Mouse (Mus musculus): ENCODE data around the gene Rnase11. TPM values are rescaled to one million over a fixed set of nuclear protein-coding genes. Genes with fewer than 3 reads are reported as not detected.

Gene Rnase11
- polyA plus RNA-seq, 1 experiment from 2014 or later, result not detected

- Histone ChIP-seq H3K36me3 (ENCODE audit: insufficient read depth) (no peaks in the 10 kb centered on the region), H3K4me1 (ENCODE audit: insufficient read depth) (0 out of 2 replicates have a peak, but pooled peaks cover 3% of the 10 kb centered on the region), H3K4me3 (ENCODE audit: low read depth, low read length) (no peak overlapping the region), H3K27me3 (ENCODE audit: insufficient read depth, low read length) (no peaks in the 10 kb centered on the region), H3K9me3 (ENCODE audit: low read depth, low read length) (no peaks in the 10 kb centered on the region), H3K4me2 (no peak overlapping the region), H3K27ac (ENCODE audit: low read depth) (no peak overlapping the region; the same call in 1 of the 2 replicates), H3K9ac (no peak overlapping the region)
- DNase-seq, result no peak
- ATAC-seq (ENCODE audit: insufficient read depth), result no peak
- WGBS, result 80% methylated on average over 6 of the region's 6 CpGs
- TF ChIP-seq CTCF (IDR thresholded peaks at IDR 0.05; ENCODE audit: low read depth), result no peak
Observed at GRCm38 (mm10) chr14:51009572-51009971, 40.4 kb downstream of the Rnase11 start.

- no peak for TF ChIP-seq CTCF (IDR thresholded peaks at IDR 0.05; ENCODE audit: low read depth)
- Histone ChIP-seq H3K9ac (no peak overlapping the region), H3K4me3 (ENCODE audit: low read depth, low read length) (no peak overlapping the region), H3K27ac (ENCODE audit: low read depth) (peak overlapping the region; percentile 92), H3K4me2 (no peak overlapping the region; the same call in 1 of the 2 replicates), H3K4me1 (ENCODE audit: insufficient read depth) (0 out of 2 replicates have a peak, but pooled peaks cover 3% of the 10 kb centered on the region), H3K9me3 (ENCODE audit: low read depth, low read length) (no peaks in the 10 kb centered on the region), H3K27me3 (ENCODE audit: insufficient read depth, low read length) (no peaks in the 10 kb centered on the region), H3K36me3 (ENCODE audit: insufficient read depth) (no peaks in the 10 kb centered on the region)
- whole genome bisulfite sequencing, result 63% methylated on average over 4 of the region's 4 CpGs
- ATAC-seq (ENCODE audit: insufficient read depth) (no peak), DNase-seq (no peak)
Observed at GRCm38 (mm10) chr14:51008781-51009180, 41.2 kb downstream of the Rnase11 start.

- DNase-seq (peak; percentile 83), ATAC-seq (ENCODE audit: insufficient read depth) (peak; percentile 94)
- H3K9me3 ChIP-seq (ENCODE audit: low read depth, low read length), result no peaks in the 10 kb centered on the region
- WGBS, result 44% methylated on average over 13 of the region's 13 CpGs
- peak overlapping the region; percentile 92 for H3K27ac ChIP-seq (ENCODE audit: low read depth)
- peak overlapping the region; percentile 13; the same call in 1 of the 2 replicates for H3K4me2 ChIP-seq
- no peaks in the 10 kb centered on the region for H3K36me3 ChIP-seq (ENCODE audit: insufficient read depth)
- H3K9ac ChIP-seq, result no peak overlapping the region
- H3K4me3 ChIP-seq (ENCODE audit: low read depth, low read length), result no peak overlapping the region
- H3K4me1 ChIP-seq (ENCODE audit: insufficient read depth), result 0 out of 2 replicates have a peak, but pooled peaks cover 3% of the 10 kb centered on the region
- no peak for TF ChIP-seq CTCF (IDR thresholded peaks at IDR 0.05; ENCODE audit: low read depth)
- no peaks in the 10 kb centered on the region for H3K27me3 ChIP-seq (ENCODE audit: insufficient read depth, low read length)
Observed at GRCm38 (mm10) chr14:51007914-51008713, 41.8 kb downstream of the Rnase11 start.

- peak within 1 kb of the TSS; percentile 92 for H3K27ac ChIP-seq (ENCODE audit: low read depth)
- no peak within 1 kb of the TSS for H3K4me3 ChIP-seq (ENCODE audit: low read depth, low read length)
- no peak within 1 kb of the TSS for H3K9ac ChIP-seq
- H3K27me3 ChIP-seq (ENCODE audit: insufficient read depth, low read length), result no peaks in the 10 kb centered on the region
- WGBS, result 66% methylated on average over 8 of the region's 8 CpGs
- no peaks in the 10 kb centered on the region for H3K9me3 ChIP-seq (ENCODE audit: low read depth, low read length)
- DNase-seq, result no peak
- H3K4me2 ChIP-seq, result peak within 1 kb of the TSS; percentile 13; the same call in 1 of the 2 replicates
- ATAC-seq (ENCODE audit: insufficient read depth), result no peak
- no peak for TF ChIP-seq CTCF (IDR thresholded peaks at IDR 0.05; ENCODE audit: low read depth)
- 0 out of 2 replicates have a peak, but pooled peaks cover 3% of the 10 kb centered on the region for H3K4me1 ChIP-seq (ENCODE audit: insufficient read depth)
- no peaks in the 10 kb centered on the region for H3K36me3 ChIP-seq (ENCODE audit: insufficient read depth)
Observed at GRCm38 (mm10) chr14:51007152-51007801, 42.7 kb downstream of the Rnase11 start, which contains the start of gene Rnase10. Gene Rnase10 (plus strand): TSS chr14:51007751.

Other genes starting within 250 kb of the Rnase11 start
- gene Ccnb1ip1, start 242.4 kb downstream of the Rnase11 start, polyA plus RNA-seq (2014; fragmentation: Nextera tagmentation; extraction: Ambion mirVana), result not detected in 2 replicates
- gene Parp2, start 242.3 kb downstream of the Rnase11 start, polyA plus RNA-seq (2014; fragmentation: Nextera tagmentation; extraction: Ambion mirVana), result 71.0 and 74.7 TPM in 2 replicates
- gene Tep1, start 179.6 kb downstream of the Rnase11 start, polyA plus RNA-seq (2014; fragmentation: Nextera tagmentation; extraction: Ambion mirVana), result 6.1 and 7.2 TPM in 2 replicates
- 0.26 and 0.29 TPM in 2 replicates for gene Klhl33, start 152.7 kb downstream of the Rnase11 start, polyA plus RNA-seq (2014; fragmentation: Nextera tagmentation; extraction: Ambion mirVana)
- 164 and 183 TPM in 2 replicates for gene Osgep, start 125.3 kb downstream of the Rnase11 start, polyA plus RNA-seq (2014; fragmentation: Nextera tagmentation; extraction: Ambion mirVana)
- gene Apex1, start 125.2 kb downstream of the Rnase11 start, polyA plus RNA-seq (2014; fragmentation: Nextera tagmentation; extraction: Ambion mirVana), result 272 and 273 TPM in 2 replicates
- gene Pip4p1, start 119.3 kb downstream of the Rnase11 start, polyA plus RNA-seq (2014; fragmentation: Nextera tagmentation; extraction: Ambion mirVana), result 45.6 and 47.1 TPM in 2 replicates
- gene Pnp, start 119.1 kb downstream of the Rnase11 start, polyA plus RNA-seq (2014; fragmentation: Nextera tagmentation; extraction: Ambion mirVana), result 64.4 and 67.0 TPM in 2 replicates
- not detected in 2 replicates for gene Gm49342, start 105.6 kb downstream of the Rnase11 start, polyA plus RNA-seq (2014; fragmentation: Nextera tagmentation; extraction: Ambion mirVana)
- gene Pnp2, start 94.2 kb downstream of the Rnase11 start, polyA plus RNA-seq (2014; fragmentation: Nextera tagmentation; extraction: Ambion mirVana), result 0.42 and 0.76 TPM in 2 replicates
- gene Rnase10, start 42.4 kb downstream of the Rnase11 start, polyA plus RNA-seq (2014; fragmentation: Nextera tagmentation; extraction: Ambion mirVana), result 0.45 TPM in 1 of 2 replicates, not detected in the other
- not detected in 2 replicates for gene Rnase9, start 8.3 kb downstream of the Rnase11 start, polyA plus RNA-seq (2014; fragmentation: Nextera tagmentation; extraction: Ambion mirVana)
- gene Rnase12, start 7.5 kb upstream of the Rnase11 start, polyA plus RNA-seq (2014; fragmentation: Nextera tagmentation; extraction: Ambion mirVana), result not detected in 2 replicates
- not detected in 2 replicates for gene Olfr750, start 24.3 kb upstream of the Rnase11 start, polyA plus RNA-seq (2014; fragmentation: Nextera tagmentation; extraction: Ambion mirVana)
- gene Rnase4, start 40.9 kb upstream of the Rnase11 start, polyA plus RNA-seq (2014; fragmentation: Nextera tagmentation; extraction: Ambion mirVana), result 27.6 and 29.6 TPM in 2 replicates
- gene Ang, start 41.0 kb upstream of the Rnase11 start, polyA plus RNA-seq (2014; fragmentation: Nextera tagmentation; extraction: Ambion mirVana), result 5.2 and 5.6 TPM in 2 replicates
- gene Eddm3b, start 64.3 kb upstream of the Rnase11 start, polyA plus RNA-seq (2014; fragmentation: Nextera tagmentation; extraction: Ambion mirVana), result not detected in 2 replicates
- gene Rnase6, start 73.7 kb upstream of the Rnase11 start, polyA plus RNA-seq (2014; fragmentation: Nextera tagmentation; extraction: Ambion mirVana), result 1.2 and 1.4 TPM in 2 replicates
- 0.50 TPM in 1 of 2 replicates, not detected in the other for gene Rnase1, start 96.6 kb upstream of the Rnase11 start, polyA plus RNA-seq (2014; fragmentation: Nextera tagmentation; extraction: Ambion mirVana)
- gene Rnase2b, start 112.1 kb upstream of the Rnase11 start, polyA plus RNA-seq (2014; fragmentation: Nextera tagmentation; extraction: Ambion mirVana), result not detected in 2 replicates
- not detected in 2 replicates for gene Ang2, start 149.0 kb upstream of the Rnase11 start, polyA plus RNA-seq (2014; fragmentation: Nextera tagmentation; extraction: Ambion mirVana)
- not detected in 2 replicates for gene Ear14, start 153.2 kb upstream of the Rnase11 start, polyA plus RNA-seq (2014; fragmentation: Nextera tagmentation; extraction: Ambion mirVana)
- gene Rnase2a, start 205.9 kb upstream of the Rnase11 start, polyA plus RNA-seq (2014; fragmentation: Nextera tagmentation; extraction: Ambion mirVana), result not detected in 2 replicates

All from lung, embryonic 14.5 days (tissue).